Mouse (Mus musculus): ENCODE data around the gene Ugt1a2.
"Not testable (repeated sequence)": the region's sequence is repeated elsewhere in the genome, so short reads cannot be mapped to it uniquely, and the experiment has no call there.

Gene Ugt1a2

GRCm38 (mm10) chr1:88218051-88218450 is 17.6 kb downstream of the Ugt1a2 start:
- no peak for DNase-seq (ENCODE audit: low spot score)

- DNase-seq (ENCODE audit: low spot score) = no peak
These were observed 18.2 kb downstream of the Ugt1a2 start for GRCm38 (mm10) chr1:88218591-88218990.

GRCm38 (mm10) chr1:88219054-88219453 is 18.7 kb downstream of the Ugt1a2 start:
- no peak for DNase-seq (ENCODE audit: low spot score)

GRCm38 (mm10) chr1:88220336-88220735 is 19.9 kb downstream of the Ugt1a2 start:
- DNase-seq (ENCODE audit: low spot score) = no peak

- DNase-seq (ENCODE audit: low spot score) = no peak
These were observed 21.8 kb downstream of the Ugt1a2 start for GRCm38 (mm10) chr1:88222216-88222615.

DNA sequence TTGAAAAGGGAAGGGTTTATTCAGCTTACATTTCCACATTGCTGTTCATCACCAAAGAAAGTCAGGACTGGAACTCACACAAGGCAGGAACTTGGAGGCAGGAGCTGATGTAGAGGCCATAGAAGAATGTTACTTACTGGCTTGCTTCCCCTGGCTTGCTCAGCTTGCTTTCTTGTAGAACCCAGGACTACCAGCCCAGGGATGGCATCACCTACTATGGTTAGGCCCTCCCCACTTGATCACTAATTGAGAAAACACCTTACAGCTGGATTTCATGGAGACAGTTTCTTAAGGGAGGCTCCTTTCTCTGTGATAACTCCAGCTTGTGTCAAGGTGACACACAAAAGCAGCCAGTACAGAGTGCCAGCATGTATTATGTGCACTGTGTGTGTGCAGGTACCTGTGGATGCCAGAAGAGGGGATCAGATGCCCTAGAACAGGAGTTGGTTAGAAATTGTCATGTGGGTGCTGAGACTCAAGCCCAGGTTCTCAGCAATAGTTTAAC is 22.7 kb downstream of the Ugt1a2 start:
- not testable (repeated sequence) for DNase-seq (ENCODE audit: low spot score)

DNA sequence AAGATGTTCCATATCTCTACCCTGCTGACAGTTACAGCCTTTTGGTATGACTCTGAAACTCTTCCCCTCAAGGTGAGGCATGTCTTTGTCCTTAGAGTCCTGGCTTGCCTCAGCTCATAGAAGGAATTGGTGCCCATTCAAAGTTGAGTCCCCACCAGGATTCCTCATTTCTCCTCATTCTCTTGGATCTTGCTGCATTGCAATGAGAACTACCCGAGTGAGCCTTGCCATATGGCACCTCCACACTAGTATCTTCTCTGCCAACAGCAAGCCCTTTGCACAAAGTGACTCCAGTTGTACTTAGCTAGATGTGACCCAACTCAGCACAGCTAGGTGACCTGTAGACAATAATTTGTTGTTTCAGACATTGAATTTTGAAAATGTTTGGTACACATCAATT is 23.2 kb downstream of the Ugt1a2 start:
- DNase-seq (ENCODE audit: low spot score) = peak; percentile 7

DNA sequence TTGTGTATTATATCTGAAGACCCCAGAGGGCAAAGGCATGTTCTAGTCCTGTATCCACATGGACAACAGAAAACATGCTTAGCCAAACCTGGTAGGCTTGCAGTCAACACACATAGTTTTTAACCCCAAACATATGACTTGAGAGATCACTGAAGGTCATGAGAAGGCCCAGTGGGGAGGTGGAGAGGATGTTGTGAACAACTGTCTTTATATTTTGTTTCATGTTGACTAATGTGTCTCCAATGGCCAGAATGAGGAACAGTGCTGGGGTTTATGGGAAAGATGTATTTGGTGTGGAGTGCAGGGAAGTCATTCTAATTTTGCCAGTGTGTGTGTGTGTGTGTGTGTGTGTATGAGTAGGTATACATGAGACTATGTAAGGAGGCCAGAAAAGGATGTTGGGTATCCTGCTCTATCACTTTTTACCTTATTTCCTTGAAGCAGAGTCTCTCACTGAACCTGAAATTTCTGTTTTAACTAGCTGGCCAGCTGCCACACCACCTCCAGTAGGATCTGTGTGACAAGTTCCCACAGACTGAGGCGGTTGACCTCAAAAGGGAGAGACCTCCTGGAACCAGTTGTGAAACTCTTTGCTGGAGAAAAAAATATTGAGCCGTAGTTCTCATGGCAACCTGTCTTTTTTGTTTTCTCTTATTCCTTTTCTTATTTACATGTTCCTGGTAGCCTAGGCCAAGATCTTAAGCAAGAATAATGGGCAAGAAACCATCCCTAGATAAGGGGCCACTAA is 23.8 kb downstream of the Ugt1a2 start:
- peak; percentile 58 for DNase-seq (ENCODE audit: low spot score)

DNA sequence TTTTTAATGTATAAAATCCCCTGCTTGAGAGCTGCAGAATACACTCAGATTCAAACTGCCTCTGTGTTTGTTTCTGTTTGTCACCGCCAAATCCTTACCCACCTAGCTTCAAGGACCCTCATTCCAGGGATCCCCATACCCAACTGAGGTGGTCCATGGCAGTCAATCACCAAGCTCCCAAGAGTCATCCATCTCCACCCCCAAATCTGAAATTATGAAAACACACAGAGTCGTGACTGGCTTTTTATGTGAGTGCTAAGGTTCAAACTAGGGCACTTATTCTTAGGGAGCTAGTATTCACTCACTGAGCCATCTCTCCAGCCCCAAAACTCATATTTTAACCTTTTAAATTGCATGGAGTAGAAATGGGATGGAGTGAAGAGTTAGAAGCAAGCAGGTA is 24.9 kb downstream of the Ugt1a2 start:
- not testable (repeated sequence) for DNase-seq (ENCODE audit: low spot score)

DNA sequence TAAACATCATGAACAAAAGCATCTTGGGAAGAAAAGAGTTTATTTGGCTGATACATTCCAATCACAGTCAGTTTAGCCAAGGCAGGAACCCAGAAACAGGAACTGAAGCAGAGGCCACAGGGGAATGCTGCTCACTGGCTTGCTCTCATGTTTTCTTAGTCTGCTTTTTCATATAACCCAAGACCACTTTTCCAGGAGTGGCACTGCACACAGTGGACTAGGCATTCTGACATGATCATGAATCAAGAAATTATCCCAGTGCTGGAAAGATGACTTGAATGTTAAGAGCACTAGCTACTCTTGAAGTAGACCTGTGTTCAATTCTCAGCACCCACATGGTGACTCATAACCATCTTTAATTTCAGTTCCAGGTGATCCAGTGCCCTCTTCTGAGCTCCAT is 25.3 kb downstream of the Ugt1a2 start:
- DNase-seq (ENCODE audit: low spot score) = no peak

GRCm38 (mm10) chr1:88226670-88227379 is 26.4 kb downstream of the Ugt1a2 start, which contains the start of gene Mroh2a:
Gene Mroh2a, plus strand, starts transcription at chr1:88226986.
- no peak for DNase-seq (ENCODE audit: low spot score)

GRCm38 (mm10) chr1:88227482-88227881 is 27.1 kb downstream of the Ugt1a2 start:
- peak; percentile 8 for DNase-seq (ENCODE audit: low spot score)

- no peak for DNase-seq (ENCODE audit: low spot score)
These were observed 27.7 kb downstream of the Ugt1a2 start for GRCm38 (mm10) chr1:88228121-88228520.

DNA sequence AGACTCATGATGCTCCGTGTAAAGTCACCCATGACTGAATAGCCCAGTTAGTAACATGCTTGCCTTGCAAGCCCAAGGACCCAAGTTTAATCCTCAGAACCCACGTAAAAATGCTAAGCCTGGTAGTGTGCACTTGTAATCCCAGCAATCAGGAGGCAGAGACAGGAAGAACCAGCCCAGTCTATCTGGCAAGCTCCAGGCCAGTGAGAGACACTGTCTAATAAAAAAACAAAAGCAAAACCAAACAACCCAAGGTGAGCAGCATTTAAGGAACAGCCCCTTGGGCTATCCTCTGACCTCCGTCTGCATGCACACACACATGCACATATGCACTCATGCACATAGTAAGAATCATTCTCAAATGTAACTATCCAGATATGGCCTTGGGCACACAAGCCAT is 29.2 kb downstream of the Ugt1a2 start:
- DNase-seq (ENCODE audit: low spot score) = no peak

GRCm38 (mm10) chr1:88229986-88230385 is 29.6 kb downstream of the Ugt1a2 start:
- no peak for DNase-seq (ENCODE audit: low spot score)

DNA sequence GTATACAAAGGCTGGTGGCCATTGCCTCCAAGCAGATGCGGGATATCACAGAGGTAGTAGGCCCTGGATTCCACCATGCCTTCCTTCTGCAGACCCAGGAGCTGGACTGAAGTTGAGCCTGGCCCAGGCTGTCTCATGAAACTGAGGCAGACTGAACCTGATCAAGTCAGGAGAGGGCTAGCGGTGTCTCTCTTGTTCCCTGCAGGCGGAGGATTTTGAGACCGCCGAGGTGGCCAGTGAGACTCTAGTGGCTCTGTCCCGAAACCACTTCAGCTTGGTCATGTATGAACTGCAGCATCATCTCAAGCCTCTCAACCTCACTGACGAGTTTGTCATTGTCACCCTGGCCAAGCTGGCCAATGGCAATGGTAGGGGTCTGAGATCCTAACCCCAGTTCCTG is 30.0 kb downstream of the Ugt1a2 start:
- no peak for DNase-seq (ENCODE audit: low spot score)

- DNase-seq (ENCODE audit: low spot score) = no peak
These were observed 30.8 kb downstream of the Ugt1a2 start for GRCm38 (mm10) chr1:88230981-88231802.

DNA sequence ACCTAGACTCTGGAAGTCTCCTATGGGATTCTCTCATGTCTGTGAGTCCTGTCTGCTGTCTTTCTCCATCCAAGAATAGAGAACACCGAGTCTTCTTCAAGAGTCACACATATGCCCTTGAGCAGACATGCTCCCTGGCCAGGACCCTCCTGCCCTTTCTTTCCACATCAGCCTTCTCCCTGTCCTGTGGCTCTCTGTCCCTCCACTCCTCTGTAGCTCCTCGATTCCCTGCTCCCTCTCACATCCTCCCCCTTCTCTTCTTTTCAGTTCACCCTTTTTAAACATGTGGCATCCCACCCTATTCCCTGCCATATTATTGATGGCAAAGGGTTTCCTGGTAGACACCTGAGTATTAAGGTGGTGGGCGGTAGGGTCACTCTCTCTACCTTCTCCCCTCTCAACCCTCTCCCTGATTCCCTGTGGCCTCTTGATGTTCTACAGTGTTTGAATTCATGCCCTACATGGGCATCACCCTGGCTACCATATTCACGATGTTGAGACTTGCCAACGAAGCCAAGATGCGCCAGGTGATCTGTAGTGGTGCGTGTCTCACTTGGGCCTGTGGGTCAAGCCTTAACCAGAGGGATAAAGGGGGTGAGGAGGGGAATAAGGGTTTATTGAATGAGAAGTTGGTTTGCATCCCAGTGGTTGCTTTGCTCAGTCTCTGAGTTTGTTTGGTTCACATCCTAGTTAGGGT is 31.6 kb downstream of the Ugt1a2 start:
- DNase-seq (ENCODE audit: low spot score) = no peak

DNA sequence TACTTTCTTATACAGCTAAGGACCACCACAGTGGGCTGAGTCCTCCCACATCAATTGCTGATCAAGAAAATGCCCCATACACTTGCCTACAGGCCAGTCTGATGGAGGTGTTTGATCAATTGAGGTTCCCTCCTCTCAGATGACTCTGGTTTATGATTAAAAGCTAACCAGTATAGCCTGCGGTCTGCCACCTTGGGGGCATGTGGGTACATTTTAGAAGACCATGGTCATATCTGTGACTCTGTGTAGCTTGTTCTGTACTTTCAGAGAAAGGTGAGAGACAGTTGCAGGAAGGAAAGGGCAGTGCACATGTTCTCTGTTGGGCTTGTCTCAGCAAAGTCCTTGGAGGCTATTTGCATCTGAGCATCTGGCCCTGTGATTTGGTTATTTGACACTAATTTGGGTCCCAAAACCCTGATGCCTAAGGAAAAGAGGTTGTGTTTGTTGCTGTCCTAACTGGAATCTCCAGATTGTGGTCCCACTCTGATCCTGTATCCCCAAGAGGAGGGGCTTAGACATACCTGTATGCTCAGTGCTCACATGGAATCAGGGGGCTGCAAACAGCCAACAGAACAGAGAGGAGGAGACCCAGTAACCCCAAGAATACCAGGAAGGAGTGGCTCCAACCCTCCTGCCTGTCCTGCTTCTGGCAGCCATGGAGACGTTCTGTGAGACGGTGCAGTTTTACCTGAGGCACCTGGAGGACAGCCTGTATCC is 32.4 kb downstream of the Ugt1a2 start:
- no peak for DNase-seq (ENCODE audit: low spot score)

DNA sequence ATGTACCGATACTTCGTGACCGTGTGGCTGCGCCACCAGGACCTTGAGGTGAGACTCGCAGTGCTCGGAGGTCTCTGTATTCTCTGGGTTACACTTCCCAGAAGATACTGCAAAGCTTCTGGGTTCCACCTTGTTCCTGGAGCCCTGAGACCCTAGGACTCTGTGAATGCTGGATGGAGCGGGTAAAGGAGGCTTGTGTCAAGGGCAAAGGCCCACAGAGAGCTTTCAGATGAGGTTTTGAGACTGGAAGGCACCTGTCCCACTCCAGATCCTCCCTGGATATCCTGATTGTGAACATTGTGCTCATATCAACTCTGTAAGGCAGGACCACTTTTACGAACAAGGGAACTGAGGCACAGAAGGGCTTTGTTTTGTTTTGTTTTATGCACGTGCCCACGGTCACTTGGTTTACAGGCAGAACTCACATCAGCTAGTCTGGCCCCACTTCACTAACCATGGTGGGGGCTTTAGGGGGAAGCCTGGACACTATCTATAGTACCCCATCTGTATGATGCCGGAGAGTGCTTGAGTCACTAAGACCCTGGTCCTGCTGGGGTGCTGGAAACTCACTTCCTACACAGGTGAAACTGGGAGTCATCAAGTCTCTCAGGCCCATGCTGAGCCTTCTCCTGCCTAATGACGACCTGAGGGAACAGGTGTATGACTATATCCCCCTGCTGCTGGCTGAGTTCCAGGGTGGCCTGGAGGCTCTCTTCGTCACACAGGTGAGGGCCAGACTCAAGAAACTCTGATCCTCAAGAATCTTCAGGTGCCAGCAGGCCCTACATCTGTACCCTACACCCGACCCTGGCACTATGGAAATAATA is 33.2 kb downstream of the Ugt1a2 start:
- DNase-seq (ENCODE audit: low spot score) = no peak
